Mouse (Mus musculus): Measurements from ENCODE around the gene Aqp3.

DNA sequence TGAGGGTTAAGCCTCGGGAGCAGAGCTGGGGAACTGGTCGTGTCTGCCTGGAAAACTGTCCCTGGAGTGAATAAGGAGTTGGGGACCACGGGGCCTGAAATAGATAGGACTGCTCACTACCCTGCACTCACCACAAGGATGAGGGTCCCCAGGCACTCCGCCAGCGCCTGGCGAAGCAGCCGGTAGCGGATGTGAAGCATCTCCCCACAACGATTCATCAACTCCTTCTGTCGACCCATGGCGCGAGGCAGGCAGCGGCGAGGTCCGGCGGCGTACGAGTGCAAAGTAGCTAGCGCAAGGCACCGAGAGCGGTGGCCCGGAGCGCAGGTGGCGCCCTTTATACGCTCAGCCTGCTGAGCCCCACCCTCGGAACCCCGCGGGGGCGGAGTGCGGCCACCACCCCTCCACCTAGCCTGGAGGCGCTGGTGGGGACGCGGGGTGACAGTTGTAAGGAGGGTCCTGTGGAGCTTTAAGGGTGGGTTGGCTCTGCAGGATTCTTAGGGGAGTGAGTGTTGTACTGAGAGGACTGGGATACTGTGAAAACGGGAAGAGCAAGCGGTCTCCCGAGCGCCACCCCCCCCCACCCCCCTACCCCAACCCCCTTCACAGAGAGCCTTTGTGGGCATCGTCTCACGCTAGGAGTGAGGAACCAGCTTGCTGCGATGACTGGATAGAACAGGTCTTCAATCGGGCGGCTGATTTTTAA, at the start of gene Aqp3:
- no peak for TF ChIP-seq CTCF (IDR thresholded peaks at IDR 0.05; ENCODE audit: borderline replicate concordance, insufficient read depth, low read depth, low read length)
- TF ChIP-seq POLR2A (IDR thresholded peaks at IDR 0.05; ENCODE audit: borderline replicate concordance, insufficient read depth, low read length) = no peak

Data from cerebellum, adult 2 months (tissue).